Mouse (Mus musculus) kidney, postnatal 14 days (tissue): ENCODE data around the gene Ednrb.

Experiments used
- DNase-seq: peaks from one replicate; pipeline ENCODE4 v3.0.0; 2022; ENCODE audit warnings: mixed read lengths

Gene Ednrb

DNA sequence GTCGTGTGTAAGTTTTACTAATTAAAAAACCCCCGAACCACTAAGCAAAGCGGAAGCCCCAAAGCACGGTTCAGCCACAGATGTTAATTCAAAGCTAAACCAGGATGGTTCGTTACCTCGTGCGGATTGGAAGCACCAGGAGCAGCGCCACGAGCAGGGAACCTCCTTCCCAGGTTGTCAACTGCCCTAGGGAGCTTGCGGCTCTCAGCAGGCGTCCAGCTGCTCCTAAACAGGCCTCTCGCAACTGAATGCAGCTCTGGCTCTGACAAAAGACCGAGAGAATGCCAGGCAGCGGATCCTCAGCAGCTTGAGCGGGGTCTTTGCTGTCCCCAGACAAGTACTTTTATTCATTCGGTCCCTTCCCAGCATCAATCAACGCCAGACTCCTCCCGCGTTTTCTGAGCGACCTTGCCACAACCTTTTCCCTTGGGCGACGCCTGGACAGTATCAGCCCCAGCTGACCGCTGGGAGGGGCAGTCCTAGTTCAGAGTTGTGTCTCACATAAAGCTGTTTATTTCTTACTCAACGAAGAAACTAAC lies at the start of gene Ednrb:
Ednrb (minus strand) TSS at position 392 of the 539 bp plus-strand sequence.
- DNase-seq: peak; percentile 69

DNA sequence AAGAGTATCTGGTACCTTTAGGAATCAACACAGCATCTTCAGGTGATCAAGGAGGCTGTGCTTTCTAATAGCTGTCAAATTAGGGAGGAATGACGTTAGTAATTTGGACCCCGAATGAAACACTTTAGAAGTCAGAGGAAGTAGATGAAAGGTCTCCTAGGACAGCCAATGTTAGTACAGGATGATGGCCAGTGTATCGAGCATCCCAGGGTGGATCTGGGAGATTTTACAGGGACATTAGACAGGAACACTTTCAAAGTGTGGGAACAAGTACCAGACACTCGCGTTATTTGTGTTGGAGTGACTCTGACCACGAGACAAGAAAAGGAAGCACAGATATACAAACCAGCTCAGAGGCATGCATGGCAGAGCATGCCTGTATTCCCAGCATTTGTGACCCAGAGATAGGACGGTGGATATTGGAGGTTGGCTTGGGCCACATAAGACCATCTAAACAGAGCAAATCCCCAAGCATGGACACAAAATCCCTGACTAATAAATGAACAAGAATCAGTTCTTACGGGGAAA lies 48.3 kb upstream of the Ednrb start:
- no peak for DNase-seq

DNA sequence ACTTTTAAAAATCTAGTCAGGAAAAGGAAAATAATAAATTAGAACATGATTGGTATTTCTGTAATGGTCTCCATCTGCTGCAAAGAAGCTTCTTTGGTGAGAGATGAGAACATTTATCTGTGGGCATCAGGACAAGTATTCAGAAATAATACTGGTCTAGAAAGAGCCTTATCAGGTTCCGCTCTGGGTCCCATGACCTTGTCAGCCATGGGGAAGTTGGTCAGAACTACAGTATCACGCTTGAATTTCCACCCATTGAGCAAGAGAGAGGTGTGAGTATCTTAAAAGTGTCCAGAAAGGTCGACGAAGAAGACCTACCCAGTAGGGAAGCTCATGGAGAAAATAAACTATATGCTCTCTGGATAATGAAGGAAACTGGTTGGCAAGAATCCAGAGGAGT lies 46.6 kb upstream of the Ednrb start:
- DNase-seq: no peak

DNA sequence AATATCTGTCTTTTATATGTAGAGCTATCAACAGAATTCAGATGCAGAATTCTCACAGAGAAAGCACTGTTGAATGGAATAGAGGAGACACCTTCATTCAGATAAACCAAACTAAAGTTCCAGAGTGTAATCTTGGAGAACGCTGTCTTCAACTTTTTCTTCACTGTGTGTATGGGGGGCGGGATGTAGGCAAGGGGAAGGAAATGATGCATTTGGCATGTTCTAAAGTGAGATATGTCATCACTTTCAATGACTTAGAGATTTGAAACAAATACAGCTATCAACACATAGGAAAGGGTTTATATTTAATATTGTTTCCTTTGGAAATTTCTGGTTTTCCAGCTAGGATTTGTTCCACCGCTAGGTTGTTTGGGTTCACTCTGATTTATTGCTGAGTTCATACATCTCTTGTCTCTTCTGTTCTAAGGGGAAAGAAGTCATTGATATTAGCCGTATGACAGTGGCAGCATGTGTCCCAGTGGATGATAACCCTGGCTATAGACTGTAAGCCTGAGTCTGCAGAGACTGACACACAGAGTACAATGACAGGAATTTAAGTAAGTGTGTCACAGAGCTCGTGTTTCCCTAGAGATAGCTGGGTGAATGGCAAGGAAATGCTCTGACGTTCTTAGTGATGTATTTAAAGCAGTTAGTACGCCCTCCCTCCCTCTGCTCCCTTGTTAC lies 40.8 kb upstream of the Ednrb start:
- DNase-seq: peak; percentile 41

DNA sequence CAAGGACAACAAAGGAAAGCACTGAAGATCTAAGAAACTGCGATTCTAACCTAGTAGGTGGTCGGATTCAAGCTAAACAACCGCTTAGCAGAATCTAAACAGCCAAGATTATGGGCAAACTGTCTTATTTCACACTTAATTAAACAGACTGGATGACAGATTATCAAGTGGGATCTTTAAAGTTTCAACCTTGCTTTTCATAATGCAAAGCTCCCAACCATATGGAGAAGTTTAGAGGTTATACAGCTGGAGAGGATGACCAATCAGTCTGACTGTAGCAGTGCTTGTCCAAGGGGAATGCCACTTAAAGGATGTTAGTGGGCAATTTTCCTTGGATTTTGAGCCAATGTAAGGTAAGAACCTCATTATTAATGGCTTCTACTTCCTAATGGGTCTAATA lies 38.7 kb upstream of the Ednrb start:
- DNase-seq: no peak

DNA sequence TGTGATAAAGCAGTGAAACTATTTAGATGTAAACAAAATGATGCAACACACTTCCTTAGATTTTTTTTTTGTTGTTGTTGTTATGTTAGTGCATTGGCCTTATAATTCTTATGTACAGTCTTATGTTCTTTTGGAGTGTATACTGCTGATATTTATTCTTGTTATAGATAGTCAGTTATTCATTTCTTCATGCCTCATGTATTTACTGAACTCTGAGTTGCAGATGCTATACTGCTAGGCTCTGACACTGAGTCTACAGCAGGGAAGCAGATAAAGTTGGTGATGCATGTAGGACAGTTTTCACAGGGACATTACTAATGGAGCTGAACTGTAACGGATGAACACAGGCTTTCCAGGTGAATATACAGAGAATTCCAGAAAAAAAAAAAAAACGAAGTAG lies 32.9 kb upstream of the Ednrb start:
- DNase-seq: no peak

DNA sequence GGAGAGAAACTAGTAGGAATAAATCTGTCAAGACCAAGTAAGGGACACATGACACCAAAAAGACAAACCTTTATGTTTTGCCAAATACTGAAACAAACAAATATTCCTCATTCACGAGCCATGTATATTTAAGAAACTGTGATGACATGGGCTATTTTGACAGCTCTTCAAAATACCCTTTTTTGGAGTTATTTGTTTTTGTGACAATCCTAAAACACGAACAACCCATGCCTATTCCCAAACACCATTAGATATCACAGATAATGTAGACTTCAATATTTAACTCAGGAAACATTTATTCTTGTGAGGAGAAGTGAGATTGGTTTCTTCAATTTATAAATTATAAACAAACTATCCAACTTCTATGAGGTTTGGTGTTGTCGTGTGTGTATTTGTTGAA lies 32.4 kb upstream of the Ednrb start:
- DNase-seq: no peak

DNA sequence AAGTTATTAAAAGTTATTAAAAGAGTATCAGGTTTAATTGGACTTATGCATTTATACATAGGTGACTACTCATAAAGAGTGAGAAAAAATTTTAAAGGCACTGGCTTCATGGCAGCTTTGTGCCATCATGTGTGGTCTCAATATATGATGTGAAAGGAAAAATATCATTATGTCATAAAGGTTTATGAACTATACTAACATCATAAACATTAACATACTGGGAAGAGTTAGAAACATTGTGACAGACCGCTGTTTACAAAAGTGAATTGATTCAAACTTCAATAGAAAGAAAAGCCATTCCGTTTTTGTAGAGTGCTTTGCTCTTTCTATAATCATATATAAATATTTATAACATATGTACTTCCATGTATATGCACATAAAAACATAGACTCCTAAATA lies 22.4 kb upstream of the Ednrb start:
- no peak for DNase-seq

DNA sequence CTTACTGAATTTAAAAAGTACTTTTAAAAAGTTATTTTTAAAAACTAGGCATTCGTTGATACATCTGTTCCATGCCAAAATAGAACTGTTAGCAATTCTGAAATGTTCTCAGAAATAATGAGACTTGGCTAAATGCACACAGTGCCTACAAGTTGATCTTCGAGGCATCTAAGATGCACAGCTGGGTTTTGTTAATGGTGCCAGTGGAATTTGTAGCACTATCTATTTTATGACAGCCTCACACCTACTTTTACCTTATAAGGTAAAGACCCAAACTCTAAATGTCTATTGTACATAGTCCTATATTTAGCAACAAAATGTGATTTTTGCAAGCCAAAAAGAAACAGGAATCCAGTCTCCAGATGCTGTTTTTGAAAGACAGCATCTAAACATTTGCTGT lies 21.0 kb upstream of the Ednrb start:
- no peak for DNase-seq

DNA sequence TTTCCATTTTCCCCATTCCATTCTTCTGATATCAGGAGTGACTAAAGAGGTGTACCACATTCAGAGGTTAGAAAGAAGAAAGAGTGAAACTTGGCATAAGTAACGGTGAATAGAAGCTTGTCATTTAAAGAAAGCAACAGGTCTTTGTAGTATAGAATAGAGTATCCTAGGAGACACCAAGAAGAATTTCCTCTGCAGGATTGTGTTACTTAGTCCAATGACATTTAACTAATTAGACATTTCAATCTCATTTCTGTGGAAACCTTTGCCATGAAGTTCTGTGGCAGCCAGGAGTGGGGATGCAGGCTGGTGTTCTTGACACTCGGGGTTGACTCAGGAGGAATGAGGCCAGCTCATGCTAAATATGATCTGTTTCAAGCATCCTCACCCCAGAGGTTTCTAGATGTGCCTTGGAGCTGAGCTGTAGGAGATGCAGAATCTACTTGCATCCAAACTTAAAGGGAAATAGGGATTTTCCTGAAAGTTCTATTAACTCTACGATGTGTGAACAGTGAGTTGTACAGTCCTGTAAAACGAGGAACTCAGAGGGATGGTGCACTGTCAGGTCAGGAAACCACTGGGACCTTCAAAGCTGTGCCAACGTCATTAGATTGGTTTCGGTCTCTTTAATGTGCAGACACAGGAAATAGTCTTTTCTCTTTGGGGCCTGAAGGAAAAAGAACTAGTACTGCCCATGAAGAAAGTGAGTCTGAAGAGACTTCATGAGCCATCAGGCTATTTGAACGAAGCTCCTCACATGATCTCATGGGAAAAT lies 6.1 kb upstream of the Ednrb start:
- no peak for DNase-seq

DNA sequence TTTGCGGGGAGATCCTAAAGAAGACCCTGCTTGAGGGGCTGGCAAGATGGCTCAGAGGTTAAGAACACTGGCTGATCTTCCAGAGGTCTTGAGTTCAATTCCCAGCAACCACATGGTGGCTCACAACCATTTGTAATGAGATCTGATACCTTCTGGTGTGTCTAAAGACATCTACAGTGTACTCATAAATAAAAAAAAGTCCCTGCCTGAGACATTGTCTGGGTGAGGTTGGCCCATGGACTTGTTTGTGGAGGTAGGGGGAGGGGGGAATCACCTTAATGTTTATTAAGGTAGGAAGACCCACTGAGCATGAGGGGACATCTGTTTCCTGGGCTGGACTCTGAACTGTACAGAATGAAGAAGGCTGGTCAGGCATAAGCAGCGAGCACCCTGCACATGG lies 1.5 kb upstream of the Ednrb start:
- DNase-seq: no peak

DNA sequence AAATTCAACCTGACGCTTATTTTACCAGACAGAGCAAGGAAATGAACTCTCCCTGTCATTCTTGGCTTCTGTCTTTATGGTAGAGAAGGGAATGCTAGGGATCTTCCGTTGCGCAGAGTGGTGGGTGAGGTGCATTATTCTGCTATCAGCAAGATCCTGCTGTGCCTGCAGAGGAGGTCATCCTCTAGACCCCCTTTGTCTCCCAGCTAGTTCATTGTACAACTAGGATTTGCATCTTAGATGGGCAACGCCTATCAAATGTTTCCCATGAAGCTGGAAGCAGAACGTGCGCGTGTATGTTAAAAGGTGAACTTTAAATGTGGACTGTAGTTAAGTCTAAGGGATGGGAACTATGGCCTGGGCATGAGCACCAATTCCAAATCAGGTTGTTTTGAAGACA lies 742 bp upstream of the Ednrb start:
- DNase-seq: no peak

DNA sequence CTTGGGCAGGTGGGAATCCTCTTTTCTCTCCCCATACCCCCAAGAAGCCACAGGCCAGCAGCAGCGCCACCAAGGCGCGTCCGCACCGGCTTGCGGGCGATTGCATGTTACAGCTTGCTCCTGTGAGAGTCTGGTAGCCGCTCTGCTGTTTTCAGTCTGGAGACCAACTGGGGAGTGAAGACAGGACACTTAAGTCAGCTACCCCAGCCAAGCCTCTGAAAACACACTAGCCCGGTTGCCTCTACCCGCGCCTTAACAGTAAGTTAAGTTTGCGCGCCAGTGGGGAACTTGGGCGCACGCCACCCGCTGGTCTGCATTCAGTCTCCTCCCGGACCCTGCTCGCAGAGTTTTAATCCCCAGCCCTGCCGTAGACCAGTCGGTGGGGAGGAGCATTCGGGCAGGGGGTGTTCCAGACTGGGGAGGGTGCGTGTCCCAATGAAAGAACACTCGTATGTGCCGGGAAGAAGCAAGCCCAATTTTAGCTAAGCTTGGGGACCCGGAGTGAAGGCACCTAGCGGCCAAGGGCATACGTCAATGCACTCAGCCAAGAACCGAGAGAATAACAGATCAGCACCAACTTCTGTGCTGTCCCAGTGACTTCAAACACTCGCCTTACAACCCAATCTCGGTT lies 716 bp downstream of the Ednrb start:
- DNase-seq: peak; percentile 75

DNA sequence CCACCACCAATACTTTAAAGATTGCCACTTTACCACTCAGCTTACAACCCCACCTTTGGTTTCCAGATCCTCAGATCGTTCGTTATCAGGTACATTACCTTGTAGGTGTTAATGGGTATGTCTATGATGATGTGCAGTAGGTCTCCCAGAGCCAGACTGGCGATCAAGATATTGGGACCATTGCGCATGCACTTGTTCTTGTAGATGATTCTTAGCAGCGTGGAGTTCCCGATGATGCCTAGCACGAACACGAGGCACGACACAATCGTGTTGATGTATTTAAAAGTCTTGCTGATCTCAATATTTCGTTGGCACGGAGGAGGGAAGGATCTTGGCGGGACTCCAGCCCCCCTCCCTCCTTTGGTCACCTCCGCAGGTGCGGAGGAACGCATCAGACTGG lies 1.3 kb downstream of the Ednrb start:
- DNase-seq: peak; percentile 44

DNA sequence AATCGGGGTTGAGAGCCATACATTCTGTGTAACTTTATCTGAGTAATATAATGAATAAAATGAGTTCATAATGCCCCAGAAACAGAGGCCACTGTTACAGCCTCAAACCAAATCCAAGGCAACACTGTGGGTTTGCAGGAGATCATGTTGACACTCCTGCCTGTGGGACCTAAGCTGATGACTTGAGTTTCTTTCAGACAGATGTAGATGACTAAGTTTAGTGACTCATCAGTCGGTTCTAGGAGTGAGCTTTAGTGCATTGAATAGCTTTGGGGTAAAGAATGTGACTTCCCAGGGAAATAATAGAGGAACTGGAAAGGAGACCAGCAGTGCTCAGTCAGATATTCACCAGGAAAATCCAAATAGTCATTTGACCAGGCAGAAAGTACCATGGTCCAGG lies 3.8 kb downstream of the Ednrb start:
- DNase-seq: no peak

DNA sequence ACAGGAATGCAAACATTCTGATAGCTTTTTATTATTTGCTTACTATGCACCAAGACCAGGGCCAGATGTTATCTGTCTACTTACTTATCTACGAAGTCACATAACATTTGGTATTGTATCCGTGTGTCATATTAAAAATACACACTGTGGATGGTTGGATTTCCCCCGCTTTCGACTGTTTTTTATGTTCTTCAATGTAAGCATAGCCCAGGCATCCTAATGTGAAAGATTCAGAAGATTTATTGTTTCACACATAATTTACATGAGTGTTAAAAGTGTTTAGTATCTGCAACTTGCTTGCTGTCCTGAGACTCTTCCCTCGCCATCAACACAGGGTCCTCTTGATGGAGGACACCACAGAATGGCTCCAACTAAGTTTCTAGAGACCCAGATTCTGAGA lies 5.3 kb downstream of the Ednrb start:
- DNase-seq: no peak

DNA sequence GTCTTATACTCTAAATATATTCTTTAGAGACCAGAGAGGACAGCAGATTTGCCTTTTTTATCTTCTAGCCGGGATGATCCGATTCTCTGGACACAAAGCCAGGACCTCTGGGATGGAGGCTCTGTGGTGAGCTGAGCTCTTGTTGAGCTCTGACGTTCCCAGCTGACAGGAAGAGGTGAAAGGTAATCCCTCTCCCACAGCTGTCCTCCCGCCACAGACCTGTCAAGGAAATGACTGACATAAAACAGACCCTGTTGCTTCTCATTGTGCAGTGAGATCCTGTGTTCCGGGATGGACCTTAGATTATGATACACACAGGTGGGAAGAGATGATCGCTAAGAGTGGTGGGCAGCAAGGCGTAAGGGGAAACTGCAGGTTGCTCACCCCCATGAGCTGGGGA lies 9.6 kb downstream of the Ednrb start:
- peak; percentile 22 for DNase-seq

DNA sequence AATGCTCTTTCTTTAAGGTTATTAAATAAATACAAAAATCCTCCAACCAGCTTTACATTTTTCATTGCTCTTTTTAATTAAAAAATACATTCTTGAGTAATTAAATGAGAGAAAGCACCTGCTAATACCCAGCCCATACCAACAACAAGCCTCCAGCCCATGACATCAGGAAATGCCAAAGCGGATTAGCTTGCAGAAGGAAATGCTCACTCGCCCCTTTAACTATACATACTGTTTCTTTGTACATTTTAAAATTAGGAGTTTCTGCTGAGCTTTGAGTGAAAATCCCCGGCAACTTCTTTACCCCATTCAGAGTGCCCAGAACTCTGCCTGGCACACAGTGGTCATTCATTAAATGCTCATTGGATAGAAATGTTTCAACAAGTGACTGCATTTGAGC lies 10.1 kb downstream of the Ednrb start:
- no peak for DNase-seq

DNA sequence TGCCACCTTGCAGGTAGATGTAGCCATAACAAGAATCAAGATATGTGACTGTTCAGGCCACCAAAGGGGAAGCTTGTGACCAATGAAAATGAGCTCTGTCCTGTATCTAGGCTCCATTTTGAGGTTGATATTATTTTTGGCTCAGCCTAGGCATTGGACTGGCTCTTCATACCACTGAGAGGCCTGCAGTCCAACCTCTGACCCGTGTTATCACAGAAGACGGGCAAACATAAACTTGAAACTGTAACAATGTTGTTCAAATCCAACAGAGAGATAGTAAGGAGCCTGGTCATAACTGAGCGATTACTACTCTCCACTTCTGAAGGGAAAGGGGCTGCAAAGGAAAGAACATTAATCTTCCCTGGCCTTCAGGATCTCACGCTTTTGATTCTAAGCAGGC lies 11.7 kb downstream of the Ednrb start:
- DNase-seq: peak; percentile 26

DNA sequence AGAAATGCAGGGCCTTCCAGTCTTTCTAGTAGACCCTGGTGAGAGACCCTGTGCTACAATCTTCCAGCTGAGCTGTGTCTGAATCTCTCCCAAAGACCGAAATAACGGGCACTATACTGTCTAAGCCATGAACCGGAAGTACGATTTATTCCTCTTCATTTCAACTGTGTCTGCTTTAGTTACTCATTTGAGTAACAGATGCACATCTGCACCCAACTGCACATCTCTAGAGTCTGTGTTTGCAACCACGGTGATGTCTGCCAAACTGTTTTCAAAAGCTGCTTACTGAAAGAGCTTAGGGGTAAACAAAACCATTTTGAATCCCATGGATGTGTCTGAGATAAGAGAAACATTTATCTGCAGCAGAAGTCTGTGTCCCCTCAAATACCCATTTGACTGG lies 13.2 kb downstream of the Ednrb start:
- no peak for DNase-seq

DNA sequence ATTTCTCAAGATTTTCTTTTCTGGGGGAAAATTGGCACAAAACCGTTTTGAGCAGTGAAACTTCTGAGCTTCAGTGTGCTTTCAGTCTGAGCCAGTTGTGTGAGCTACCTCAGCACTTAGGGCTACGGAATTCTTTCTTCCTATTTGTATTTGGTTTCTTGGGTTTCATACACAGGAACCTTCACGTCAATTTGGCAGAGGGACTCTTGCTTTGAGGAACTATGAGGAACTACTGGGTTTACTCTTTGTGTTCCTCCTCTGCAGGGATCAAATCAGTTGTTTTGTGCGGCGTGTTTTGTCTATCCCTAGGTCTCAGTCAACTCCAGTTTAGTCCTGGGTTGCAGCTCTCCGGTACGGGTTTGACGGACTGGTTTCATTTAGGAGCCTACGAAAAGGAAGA lies 17.9 kb downstream of the Ednrb start:
- DNase-seq: no peak

DNA sequence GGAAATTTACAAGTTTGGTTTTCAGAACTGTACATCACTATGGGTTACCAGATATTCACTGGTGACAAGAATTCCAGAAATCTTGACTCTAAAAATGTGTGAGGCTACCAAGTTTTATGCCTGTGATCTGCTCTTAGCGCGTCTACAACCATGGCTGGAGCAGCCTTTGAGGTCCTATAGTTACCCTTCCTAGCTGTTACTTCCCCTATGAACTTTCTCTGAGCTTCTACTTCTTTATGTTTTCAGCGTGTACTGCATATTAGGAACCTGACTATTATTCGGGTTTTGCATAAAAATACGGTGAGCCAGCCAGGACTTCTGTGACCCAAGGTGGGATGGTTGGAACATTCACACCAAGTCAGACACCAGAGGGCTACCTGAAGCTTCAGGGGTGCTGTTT lies 18.3 kb downstream of the Ednrb start:
- DNase-seq: no peak

DNA sequence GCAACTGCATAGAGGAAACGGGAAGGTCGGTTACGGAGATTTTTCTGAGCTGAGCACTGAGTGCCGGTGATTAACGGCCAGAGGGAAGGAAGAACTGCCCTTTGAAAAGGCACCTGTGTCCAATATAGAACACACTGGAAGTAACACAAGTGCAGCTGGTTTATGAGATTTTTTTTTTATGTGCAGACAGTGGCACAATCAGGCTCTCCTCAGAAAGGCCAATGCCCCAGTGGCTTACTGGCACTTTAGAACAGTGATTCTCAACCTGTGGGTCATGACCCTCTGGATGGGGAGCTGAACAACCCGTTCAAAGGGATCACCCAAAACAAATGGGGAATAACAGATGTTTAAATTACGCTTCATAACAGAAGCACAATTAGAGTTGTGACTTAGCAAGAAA lies 20.7 kb downstream of the Ednrb start:
- peak; percentile 21 for DNase-seq

DNA sequence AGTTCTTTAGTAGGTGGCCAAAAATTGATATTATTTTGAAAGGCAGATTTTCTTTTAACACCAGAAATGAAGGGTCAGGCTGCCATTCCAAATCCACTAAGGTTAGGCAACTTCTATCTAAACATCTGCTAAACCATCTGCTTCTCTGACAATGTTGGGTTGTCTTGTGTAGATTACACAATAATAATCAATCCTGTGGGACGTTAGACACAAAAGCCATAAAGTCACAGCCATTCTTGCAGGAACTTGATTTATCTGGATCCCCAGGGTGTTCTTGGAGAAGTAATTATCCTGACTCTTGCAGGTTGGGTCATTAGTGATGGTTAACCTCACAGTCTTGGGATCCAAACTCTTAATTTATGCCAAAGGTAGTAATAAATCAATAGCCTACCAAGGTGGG lies 21.6 kb downstream of the Ednrb start:
- no peak for DNase-seq
